Mouse (Mus musculus): Measurements from ENCODE around the gene Zfp512.

DNA sequence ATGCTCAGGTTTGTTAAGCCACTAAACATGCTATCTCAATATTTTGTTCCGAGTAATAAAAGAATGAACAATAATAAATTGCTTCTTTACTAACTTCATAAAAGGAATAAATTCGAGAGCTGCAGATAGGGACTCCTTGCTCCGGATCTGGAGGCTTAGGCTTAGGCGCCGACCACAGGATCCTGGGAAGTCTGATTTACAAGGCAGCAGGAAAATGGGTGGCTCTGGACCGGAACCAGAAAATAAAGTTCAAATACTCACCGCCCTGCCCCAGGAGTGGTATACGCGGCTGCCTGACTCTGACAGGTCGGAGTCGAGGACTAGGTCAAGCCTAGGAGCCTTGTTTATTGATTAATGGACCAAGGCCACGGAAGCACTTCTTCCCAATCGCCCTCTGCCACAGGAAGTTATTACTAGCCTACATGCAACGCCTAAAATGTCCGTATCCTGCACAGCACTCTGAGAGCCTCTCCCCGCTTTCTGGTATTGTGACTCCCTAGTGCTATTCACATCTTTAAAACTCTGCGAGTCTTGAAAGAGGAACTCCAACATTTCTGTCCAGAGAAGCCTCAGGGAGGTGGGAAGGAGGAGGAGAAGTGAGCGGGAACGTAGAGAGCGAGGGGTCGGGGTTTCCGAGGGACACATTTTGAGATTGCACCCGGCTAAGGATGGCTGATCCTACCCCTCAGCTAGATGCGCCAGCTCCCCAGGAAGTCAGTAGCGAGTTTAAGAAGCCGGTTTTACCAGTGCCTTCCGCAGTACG, 74.3 kb downstream of the Zfp512 start, which contains the start of gene Slc4a1ap:
- TF ChIP-seq POLR2A (IDR thresholded peaks at IDR 0.05; ENCODE audit: control insufficient read depth, extremely low read depth, insufficient read depth, low read length, poor library complexity), result no peak
- TF ChIP-seq CTCF (IDR thresholded peaks at IDR 0.05; ENCODE audit: borderline replicate concordance, control insufficient read depth, extremely low read depth, insufficient read depth, low read length, poor library complexity), result no peak
